Mouse (Mus musculus) neural tube, embryonic 12.5 days (tissue): ENCODE measurements around the gene Efna1. TPM values are rescaled to one million over a fixed set of nuclear protein-coding genes. Genes with fewer than 3 reads are reported as not detected.
A peak's percentile ranks its signal among the peaks of the same experiment; 100 is the strongest.

Experiments
- ATAC-seq: fragments of 200-750 bp; cut with Nextera tagmentation; 2 replicates; pipeline ENCODE4 v1.8.0; 2017; ENCODE audit warnings: low read depth, mild to moderate bottlenecking, moderate TSS enrichment, moderate library complexity; ENCODE audit not compliant: low FRiP score
- H3K27ac ChIP-seq: fragments of 300-500 bp; sonication (generic); 2 replicates; pipeline ENCODE4 v1.5.1; 2016
- H3K27me3 ChIP-seq: fragments of 300-500 bp; sonication (generic); replicated peaks from 2 replicates; pipeline ENCODE4 v1.6.1; 2016; ENCODE audit warnings: mild to moderate bottlenecking
- H3K36me3 ChIP-seq: fragments of 300-500 bp; sonication (generic); 2 replicates; pipeline ENCODE4 v1.6.1; 2016; ENCODE audit warnings: mild to moderate bottlenecking
- H3K4me1 ChIP-seq: fragments of 300-500 bp; sonication (generic); 2 replicates; pipeline ENCODE4 v1.6.1; 2016
- H3K4me2 ChIP-seq: fragments of 300-500 bp; sonication (generic); replicated peaks from 2 replicates; pipeline ENCODE4 v1.6.1; 2016; ENCODE audit warnings: mild to moderate bottlenecking
- H3K4me3 ChIP-seq: fragments of 300-500 bp; sonication (generic); 2 replicates; pipeline ENCODE4 v1.5.1; 2016
- H3K9ac ChIP-seq: fragments of 300-500 bp; sonication (generic); 2 replicates; pipeline ENCODE4 v1.6.1; 2016; ENCODE audit warnings: mild to moderate bottlenecking
- H3K9me3 ChIP-seq: fragments of 300-500 bp; sonication (generic); 2 replicates; pipeline ENCODE4 v1.6.1; 2016; ENCODE audit warnings: mild to moderate bottlenecking
- WGBS: fragments of 180-500 bp; shearing (Covaris S2); methylation state at CpG from one replicate; pipeline ENCODE4 v1.1.7; 2016; 5-methylcytosine and 5-hydroxymethylcytosine counted together
- polyA plus RNA-seq: library from polyadenylated mRNA; unstranded; fragments of >200 nt; fragmentation: Nextera tagmentation; extraction: Ambion mirVana; gene quantifications from 2 replicates; pipeline ENCODE4 v1.2.1, GENCODE M21; 2016

Efna1 gene
- polyA plus RNA-seq, 1 experiment from 2014 or later = 15.9 TPM

DNA sequence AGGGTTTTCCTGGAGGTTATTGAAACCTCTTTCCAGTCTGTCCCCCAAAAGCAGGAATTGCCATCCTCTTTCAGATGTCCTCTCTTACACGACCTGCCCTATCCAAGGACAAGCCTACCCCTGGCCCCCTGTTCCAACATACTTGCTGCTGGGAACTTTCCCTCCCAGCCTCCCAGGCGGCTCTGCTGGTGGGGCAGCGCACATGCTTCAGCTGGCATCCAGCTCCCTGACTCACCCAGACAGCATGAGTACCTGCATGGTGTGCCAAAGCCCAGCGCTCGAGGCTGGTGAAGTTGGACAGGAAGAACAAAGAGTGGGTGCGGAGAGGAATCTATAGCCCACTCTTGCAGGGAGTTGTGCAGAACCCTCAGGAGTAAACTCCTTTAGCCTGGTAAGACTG is 10.1 kb downstream of the Efna1 start:
- ATAC-seq = no peak
- H3K36me3 ChIP-seq = no peaks in the 10 kb centered on the region
- H3K27ac ChIP-seq = no peak overlapping the region
- H3K27me3 ChIP-seq = no peaks in the 10 kb centered on the region
- peaks cover 28% of the 10 kb centered on the region for H3K4me1 ChIP-seq
- peak overlapping the region; percentile 50; the same call in 1 of the 2 replicates for H3K4me3 ChIP-seq
- H3K4me2 ChIP-seq = peak overlapping the region; percentile 75
- H3K9ac ChIP-seq = no peak overlapping the region; the same call in 1 of the 2 replicates
- H3K9me3 ChIP-seq = no peaks in the 10 kb centered on the region
- WGBS = 78% methylated on average over 6 of the region's 6 CpGs

GRCm38 (mm10) chr3:89270051-89270755 is 10.7 kb downstream of the Efna1 start, which contains the start of gene Slc50a1:
Gene Slc50a1 (minus strand): TSS chr3:89270570.
- ATAC-seq = peak; percentile 19; the same call in 1 of the 2 replicates
- 4% methylated on average over 39 of the region's 39 CpGs for whole genome bisulfite sequencing
- Histone ChIP-seq H3K36me3 (no peaks in the 10 kb centered on the region), H3K27ac (no peak within 1 kb of the TSS), H3K4me3 (peak within 1 kb of the TSS; percentile 50), H3K27me3 (no peaks in the 10 kb centered on the region), H3K9me3 (no peaks in the 10 kb centered on the region), H3K9ac (peak within 1 kb of the TSS; percentile 68), H3K4me1 (peaks cover 28% of the 10 kb centered on the region), H3K4me2 (peak within 1 kb of the TSS; percentile 75)

- 49% methylated on average over 8 of the region's 8 CpGs for WGBS
- H3K4me2 ChIP-seq = peak overlapping the region; percentile 75
- H3K4me3 ChIP-seq = no peak overlapping the region
- H3K36me3 ChIP-seq = no peaks in the 10 kb centered on the region
- H3K27ac ChIP-seq = no peak overlapping the region
- H3K9me3 ChIP-seq = no peaks in the 10 kb centered on the region
- H3K9ac ChIP-seq = 0 out of 2 replicates have a peak overlapping the region, but pooled peaks have one; percentile 68
- H3K4me1 ChIP-seq = peaks cover 28% of the 10 kb centered on the region
- no peaks in the 10 kb centered on the region for H3K27me3 ChIP-seq
- no peak for ATAC-seq
Measured at GRCm38 (mm10) chr3:89268916-89269315, 12.0 kb downstream of the Efna1 start.

GRCm38 (mm10) chr3:89266439-89266893 is 14.5 kb downstream of the Efna1 start:
- 2% methylated on average over 20 of the region's 20 CpGs for WGBS
- Histone ChIP-seq H3K4me3 (peak overlapping the region; percentile 69), H3K4me1 (peaks cover 26% of the 10 kb centered on the region), H3K9me3 (no peaks in the 10 kb centered on the region), H3K9ac (peak overlapping the region; percentile 80), H3K4me2 (peak overlapping the region; percentile 98), H3K36me3 (no peaks in the 10 kb centered on the region), H3K27me3 (no peaks in the 10 kb centered on the region), H3K27ac (no peak overlapping the region)
- ATAC-seq = peak; percentile 83

- Histone ChIP-seq H3K27me3 (no peaks in the 10 kb centered on the region), H3K4me2 (no peak overlapping the region), H3K4me3 (no peak overlapping the region), H3K9me3 (no peaks in the 10 kb centered on the region), H3K36me3 (no peaks in the 10 kb centered on the region), H3K4me1 (peaks cover 8% of the 10 kb centered on the region), H3K27ac (no peak overlapping the region), H3K9ac (no peak overlapping the region)
- no peak for ATAC-seq
- WGBS = 73% methylated on average over 10 of the region's 10 CpGs
Measured at GRCm38 (mm10) chr3:89262417-89262816, 18.5 kb downstream of the Efna1 start.

DNA sequence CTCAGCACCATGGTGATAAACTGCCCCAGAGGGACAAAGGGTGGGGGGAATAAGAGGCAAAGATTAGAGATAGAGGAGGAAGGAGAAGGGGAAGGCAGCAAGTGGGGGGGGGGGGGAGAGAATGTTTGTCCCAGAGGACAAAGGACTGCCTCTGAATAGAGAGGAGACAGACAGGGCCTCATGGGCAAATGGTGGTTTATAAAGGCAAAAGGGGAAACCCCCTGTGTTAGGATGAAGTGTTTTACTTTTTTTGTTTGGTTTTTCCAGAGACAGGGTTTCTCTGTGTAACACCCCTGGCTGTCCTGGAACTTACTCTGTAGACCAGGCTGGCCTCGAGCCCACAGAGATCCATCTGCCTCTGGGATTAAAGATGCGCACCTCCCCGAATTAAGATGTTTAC is 20.7 kb downstream of the Efna1 start:
- no peak overlapping the region for H3K27ac ChIP-seq
- no peak overlapping the region for H3K9ac ChIP-seq
- no peak for ATAC-seq
- no peaks in the 10 kb centered on the region for H3K36me3 ChIP-seq
- no peak overlapping the region for H3K4me3 ChIP-seq
- no peaks in the 10 kb centered on the region for H3K9me3 ChIP-seq
- WGBS = 74% methylated on average over 3 of the region's 3 CpGs
- no peak overlapping the region for H3K4me2 ChIP-seq
- H3K27me3 ChIP-seq = no peaks in the 10 kb centered on the region
- no peaks in the 10 kb centered on the region for H3K4me1 ChIP-seq

DNA sequence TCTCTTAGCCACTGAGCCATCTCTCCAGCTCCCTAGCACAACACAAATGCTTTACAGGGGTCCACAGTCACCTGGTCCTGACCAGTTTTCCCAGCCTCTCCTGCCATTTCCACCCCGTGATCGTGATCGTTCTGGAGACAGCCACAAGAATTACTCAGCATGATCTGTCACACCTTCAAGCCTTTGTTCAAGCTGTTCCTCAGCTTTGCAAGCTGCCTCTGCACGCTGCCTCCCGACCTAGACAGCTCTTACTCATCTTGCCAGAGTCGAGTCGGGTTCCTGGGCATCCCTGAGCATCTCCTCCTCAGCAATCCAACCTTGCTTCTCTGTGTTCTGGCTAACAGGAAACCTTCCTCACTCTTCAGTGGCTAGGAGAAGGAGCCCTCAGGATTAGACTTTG is 21.9 kb downstream of the Efna1 start, which contains the start of gene Dpm3:
Dpm3 (plus strand) TSS at position 283 of the 400 bp plus-strand sequence.
- Histone ChIP-seq H3K36me3 (no peaks in the 10 kb centered on the region), H3K4me3 (no peak within 1 kb of the TSS), H3K4me1 (no peaks in the 10 kb centered on the region), H3K4me2 (no peak within 1 kb of the TSS), H3K27ac (no peak within 1 kb of the TSS), H3K27me3 (no peaks in the 10 kb centered on the region), H3K9me3 (no peaks in the 10 kb centered on the region), H3K9ac (no peak within 1 kb of the TSS)
- ATAC-seq = no peak
- WGBS = 52% methylated on average over 7 of the region's 7 CpGs

GRCm38 (mm10) chr3:89256177-89256576 is 24.8 kb downstream of the Efna1 start:
- Histone ChIP-seq H3K27me3 (peaks cover 4% of the 10 kb centered on the region; the same call in 1 of the 2 replicates), H3K36me3 (no peaks in the 10 kb centered on the region), H3K4me2 (no peak overlapping the region), H3K4me1 (peaks cover 6% of the 10 kb centered on the region), H3K9me3 (no peaks in the 10 kb centered on the region), H3K27ac (no peak overlapping the region), H3K4me3 (no peak overlapping the region), H3K9ac (no peak overlapping the region)
- 78% methylated on average over 5 of the region's 5 CpGs for WGBS
- ATAC-seq = no peak

- no peak for ATAC-seq
- Histone ChIP-seq H3K27ac (no peak overlapping the region), H3K4me2 (no peak overlapping the region), H3K4me3 (no peak overlapping the region), H3K9ac (no peak overlapping the region), H3K27me3 (peaks cover 4% of the 10 kb centered on the region; the same call in 1 of the 2 replicates), H3K9me3 (no peaks in the 10 kb centered on the region), H3K36me3 (no peaks in the 10 kb centered on the region), H3K4me1 (peaks cover 16% of the 10 kb centered on the region)
- WGBS = 97% methylated on average over 5 of the region's 5 CpGs
Measured at GRCm38 (mm10) chr3:89254994-89255393, 25.9 kb downstream of the Efna1 start.

- H3K27ac ChIP-seq = no peak overlapping the region
- no peak overlapping the region for H3K9ac ChIP-seq
- H3K36me3 ChIP-seq = peaks cover 9% of the 10 kb centered on the region; the same call in 1 of the 2 replicates
- peaks cover 4% of the 10 kb centered on the region; the same call in 1 of the 2 replicates for H3K27me3 ChIP-seq
- H3K9me3 ChIP-seq = no peaks in the 10 kb centered on the region
- peak overlapping the region; percentile 46 for H3K4me2 ChIP-seq
- H3K4me1 ChIP-seq = peaks cover 27% of the 10 kb centered on the region
- ATAC-seq = no peak
- no peak overlapping the region for H3K4me3 ChIP-seq
- 4% methylated on average over 17 of the region's 17 CpGs for WGBS
Measured at GRCm38 (mm10) chr3:89251365-89251895, 29.5 kb downstream of the Efna1 start.

DNA sequence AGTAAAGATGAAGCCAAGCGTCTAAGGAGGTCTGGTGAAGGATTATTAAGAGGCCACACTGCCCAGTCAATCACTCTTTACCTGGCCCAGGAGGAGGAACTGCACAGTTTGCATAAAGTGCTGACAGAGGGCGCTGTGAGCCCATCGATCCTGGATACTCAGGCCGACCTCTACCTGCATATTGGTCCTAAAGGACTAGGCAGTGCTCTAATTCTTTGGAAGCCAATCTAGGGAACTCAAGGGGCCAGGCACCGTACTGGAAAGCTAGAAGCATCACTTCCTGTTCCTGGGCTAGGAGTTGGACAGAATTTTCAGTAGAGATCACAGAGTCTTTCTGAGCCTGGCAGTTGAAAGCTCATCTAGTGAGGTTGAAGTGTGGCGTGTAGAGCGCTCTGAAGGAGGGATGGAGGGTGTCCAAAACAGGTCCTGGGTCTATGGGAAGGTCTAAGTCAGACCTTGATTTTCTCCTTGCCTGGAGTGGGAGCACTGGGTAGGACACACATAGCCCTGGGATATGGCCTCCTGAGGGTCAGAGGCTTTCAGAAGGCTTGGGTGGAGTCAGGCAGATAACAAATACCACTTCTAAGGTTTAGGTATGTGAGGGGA is 30.4 kb downstream of the Efna1 start:
- no peak for ATAC-seq
- Histone ChIP-seq H3K27me3 (peaks cover 4% of the 10 kb centered on the region; the same call in 1 of the 2 replicates), H3K4me1 (peaks cover 33% of the 10 kb centered on the region), H3K27ac (no peak overlapping the region), H3K4me3 (no peak overlapping the region), H3K36me3 (peaks cover 9% of the 10 kb centered on the region; the same call in 1 of the 2 replicates), H3K9ac (no peak overlapping the region), H3K4me2 (peak overlapping the region; percentile 46; the same call in 1 of the 2 replicates), H3K9me3 (no peaks in the 10 kb centered on the region)
- 20% methylated on average over 7 of the region's 7 CpGs for WGBS

- WGBS = 86% methylated on average over 4 of the region's 4 CpGs
- no peaks in the 10 kb centered on the region for H3K9me3 ChIP-seq
- peaks cover 53% of the 10 kb centered on the region for H3K4me1 ChIP-seq
- 0 out of 2 replicates have a peak overlapping the region, but pooled peaks have one; percentile 76 for H3K9ac ChIP-seq
- peak overlapping the region; percentile 83 for H3K4me2 ChIP-seq
- H3K27ac ChIP-seq = no peak overlapping the region
- ATAC-seq = no peak
- peak overlapping the region; percentile 66; the same call in 1 of the 2 replicates for H3K4me3 ChIP-seq
- peaks cover 9% of the 10 kb centered on the region; the same call in 1 of the 2 replicates for H3K36me3 ChIP-seq
- peaks cover 4% of the 10 kb centered on the region; the same call in 1 of the 2 replicates for H3K27me3 ChIP-seq
Measured at GRCm38 (mm10) chr3:89247466-89247865, 33.5 kb downstream of the Efna1 start.
